Mouse (Mus musculus) urinary bladder, postnatal 25 days (tissue): ENCODE results near the gene Rpgrip1l.

Experiments
- DNase-seq: peaks from one replicate; pipeline ENCODE4 v3.0.0; 2022; ENCODE audit warnings: low spot score

Gene Rpgrip1l

DNA sequence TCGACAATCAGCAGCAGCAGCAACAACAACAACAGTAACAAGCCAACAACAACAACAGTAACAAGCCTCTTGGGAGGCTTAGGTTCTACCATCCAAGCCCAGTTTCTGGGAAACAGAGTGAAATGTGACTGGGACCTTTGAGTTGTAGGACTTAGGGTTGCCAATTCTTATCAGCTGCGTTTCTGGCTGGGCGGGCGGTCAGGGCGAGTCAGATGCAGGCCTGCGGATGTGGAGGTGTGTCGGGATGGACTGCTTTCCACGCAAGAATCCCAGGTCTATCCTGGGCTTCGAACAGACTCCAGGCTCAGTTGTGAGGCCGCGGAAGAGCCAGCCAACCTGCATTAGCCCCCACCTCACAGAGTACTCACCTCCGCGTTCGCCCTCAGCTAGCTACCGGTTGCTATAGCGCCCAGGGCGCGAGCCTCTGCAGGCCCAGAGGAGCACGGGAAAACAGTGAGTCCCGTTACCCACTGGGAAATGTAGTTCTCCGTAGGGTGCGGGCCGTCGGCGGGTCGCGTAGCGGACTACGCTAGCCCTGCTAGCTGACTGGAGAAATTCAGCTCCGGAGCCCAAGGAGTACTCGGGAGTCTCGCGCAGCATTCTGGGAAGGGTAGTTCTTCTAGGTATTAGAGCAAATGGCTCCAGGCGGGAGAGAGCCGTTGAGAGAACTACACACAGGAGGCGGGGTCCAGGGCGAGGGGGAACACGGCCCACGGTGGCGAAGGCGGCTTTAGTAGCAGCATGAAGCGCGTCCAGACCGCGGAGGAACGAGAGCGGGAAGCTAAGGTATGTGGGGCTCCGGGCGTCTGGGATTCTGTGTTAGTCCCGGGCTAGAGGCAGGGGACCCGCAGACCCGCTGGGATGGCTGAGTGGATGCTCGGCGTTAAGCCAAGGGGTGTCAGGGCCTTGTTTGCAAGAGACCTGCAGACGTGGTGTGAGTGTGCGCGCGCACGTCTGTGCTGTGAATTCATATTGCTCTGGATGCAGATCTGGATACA is at the start of gene Rpgrip1l, which contains the start of gene Fto:
Gene Rpgrip1l (minus strand): TSS at position 428 of the 998 bp plus-strand sequence.
Gene Fto (plus strand): TSS at position 691 of the 998 bp plus-strand sequence.
- DNase-seq = peak; percentile 83

DNA sequence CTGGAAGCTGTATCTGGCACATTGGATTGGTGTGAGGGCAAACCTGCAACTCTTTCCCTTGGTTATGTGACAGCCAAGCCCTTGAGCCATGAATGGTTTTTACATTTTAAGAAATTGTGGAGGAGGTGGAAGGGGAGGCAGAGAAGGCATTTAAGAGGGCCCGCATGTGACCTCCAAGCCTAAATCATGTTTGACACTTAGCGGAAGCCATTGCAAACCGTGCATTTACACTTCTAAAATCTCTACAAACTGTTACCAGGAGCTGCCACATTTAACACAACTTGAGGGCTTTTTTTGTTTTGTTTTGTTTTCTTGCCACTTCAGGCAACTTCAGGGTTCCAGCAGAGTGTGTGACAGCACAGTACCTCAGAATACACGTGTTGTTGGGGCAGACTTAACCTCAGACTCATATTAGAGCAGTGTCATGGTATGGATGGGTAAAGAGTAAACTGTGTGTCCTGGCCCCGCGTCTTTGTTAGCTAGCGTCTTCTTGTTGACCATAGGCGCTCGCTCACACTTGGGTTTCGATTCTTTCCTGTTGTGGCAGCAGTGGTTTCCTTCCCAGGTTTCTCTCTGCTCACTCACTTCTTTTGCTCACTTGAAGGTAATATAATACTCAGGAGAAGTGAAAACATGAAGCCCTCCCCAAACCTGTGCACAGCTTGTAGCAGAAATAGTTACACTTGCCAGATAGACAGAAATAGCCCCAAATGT is 47.7 kb upstream of the Rpgrip1l start:
- DNase-seq = no peak

DNA sequence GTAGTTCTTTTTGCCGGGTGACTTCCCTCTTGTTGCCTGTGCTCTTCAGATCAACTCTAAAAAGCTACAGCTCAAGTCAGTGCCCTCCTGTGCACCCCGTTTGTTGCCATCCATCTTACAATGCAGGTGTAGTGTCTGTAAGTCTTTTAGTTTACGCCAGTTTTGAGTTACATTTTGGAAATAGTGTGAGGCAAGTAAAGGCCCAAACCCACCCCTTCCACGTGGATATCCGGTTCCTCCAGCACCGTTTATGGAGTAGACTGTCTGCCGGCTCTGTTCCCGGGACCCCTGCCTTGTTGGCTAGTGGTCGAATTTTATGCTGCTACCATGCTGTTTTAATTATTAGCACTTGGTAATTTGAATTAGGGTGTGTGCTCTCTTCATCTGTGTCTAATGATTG is 46.4 kb upstream of the Rpgrip1l start:
- no peak for DNase-seq

DNA sequence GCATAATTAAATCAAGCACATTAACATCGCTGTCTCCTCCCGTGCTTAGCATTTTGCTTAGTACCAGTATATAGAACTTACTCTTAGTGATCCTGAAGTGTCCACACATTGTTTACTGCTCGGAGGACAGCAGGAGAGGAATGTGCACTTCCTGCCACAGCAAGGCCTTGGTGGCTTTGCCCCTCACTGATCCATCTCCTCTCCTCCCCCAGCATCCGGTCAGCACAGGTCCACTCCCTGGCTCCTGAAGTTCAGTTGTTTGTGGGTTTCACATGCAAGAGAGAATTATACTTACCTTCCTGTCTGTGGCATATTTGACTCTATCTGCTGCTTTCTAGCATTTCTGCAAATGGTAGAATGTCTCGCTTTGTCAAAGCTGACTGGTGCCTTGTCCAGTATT is 45.0 kb upstream of the Rpgrip1l start:
- DNase-seq = no peak

DNA sequence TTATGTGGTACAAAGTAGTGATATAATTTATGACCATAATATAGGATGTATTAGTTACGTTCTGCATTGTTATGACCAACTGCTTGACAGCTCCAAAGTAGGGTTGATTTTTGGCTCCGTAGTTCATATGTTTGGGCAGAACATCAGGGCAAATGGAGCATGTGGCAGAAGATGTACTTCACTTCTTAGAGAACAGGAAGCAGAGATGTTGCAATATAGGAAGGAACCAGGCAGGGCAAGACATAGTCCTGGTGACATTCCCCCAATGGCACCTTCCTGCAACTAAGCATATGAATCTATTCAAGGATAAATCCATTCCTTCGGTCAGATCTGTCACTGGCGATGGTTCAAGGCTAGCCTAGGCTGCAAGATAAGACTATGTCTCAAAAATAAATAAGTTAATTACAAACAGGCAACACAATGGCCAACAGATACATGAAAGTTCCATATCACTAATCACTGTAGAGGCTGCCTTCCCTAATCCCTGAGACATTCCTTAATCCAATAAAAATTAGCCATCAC is 44.5 kb upstream of the Rpgrip1l start:
- DNase-seq = no peak

DNA sequence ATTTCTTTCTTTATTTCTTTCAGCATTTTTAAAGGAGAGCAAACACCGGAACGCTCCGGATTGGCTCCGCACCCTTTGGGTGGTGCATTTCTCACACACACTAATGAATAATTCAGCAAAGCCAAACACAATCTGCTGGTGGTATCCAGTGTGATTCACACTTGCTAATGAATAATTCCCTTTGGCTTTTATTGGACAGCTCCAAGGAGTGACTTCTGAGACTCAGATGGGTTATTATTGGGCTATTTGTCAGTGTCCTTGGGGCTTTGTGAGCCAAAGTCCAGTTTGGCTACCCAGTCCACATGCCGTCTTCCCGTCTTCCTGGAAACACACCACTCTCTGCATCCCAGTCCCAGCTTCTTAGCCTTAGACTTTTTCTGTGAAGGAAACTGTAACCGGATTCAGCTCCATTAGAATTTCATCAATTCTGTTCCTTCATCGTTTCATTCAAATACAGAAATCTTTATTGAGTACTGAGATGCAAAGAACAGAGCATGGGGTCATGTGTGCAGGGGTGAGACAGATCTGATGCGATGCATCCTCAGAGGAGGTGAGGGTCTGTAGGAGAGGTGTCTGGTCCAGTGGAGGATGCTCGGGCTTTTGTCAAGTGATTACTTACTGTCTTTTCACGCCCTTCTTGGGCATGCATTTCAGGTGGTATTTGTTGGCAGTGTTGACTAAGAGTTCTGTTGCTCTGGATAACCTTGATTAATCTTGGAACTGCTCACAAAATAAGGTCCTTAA is 43.1 kb upstream of the Rpgrip1l start:
- DNase-seq = no peak

DNA sequence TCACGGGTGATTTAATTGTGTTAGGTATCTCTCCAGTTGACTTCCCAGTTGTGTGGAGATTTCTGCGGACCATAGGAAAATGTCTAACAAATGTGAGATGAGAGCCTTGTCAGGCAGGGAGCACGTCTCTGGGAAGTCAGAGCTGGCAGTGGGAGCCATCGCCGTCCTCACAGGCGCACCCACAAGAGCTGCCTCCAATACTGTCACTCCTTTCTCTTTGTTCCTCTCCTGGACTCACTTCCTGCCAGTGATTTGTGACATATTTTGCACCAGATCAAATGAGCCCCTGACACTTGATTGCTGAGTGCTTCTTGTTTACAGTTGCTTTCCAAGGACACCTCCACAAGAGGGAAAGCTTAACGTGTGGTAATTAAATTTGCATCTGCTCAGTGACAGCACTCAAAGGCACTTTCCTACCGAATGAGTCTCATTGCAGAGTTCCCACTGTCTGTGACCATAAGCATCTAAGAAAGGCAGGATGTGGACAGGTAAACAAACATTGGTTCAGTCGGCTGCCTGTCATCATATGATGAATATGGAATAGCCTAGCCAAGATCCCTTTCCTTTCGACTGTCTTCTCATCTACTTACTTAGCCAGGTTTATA is 42.3 kb upstream of the Rpgrip1l start:
- no peak for DNase-seq

DNA sequence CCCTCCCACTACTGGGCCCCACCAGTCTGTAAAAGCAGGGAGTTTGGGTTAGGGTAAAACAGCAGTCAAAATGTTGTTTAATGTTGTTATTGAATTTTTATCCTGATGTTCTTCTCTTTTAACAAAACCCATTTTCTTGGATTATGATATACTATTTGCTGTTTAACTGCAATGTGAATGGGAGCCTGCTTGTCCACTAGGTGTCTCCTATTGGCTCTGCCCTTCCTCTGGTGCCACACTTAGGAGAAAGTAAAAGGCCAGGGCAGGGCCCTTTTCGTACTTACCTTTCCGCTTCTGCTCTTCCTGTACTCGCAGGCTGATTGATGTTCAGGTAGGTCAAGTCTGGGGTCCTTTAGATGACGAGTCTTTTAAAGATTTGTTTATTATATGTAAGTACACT is 40.8 kb upstream of the Rpgrip1l start:
- DNase-seq = no peak

DNA sequence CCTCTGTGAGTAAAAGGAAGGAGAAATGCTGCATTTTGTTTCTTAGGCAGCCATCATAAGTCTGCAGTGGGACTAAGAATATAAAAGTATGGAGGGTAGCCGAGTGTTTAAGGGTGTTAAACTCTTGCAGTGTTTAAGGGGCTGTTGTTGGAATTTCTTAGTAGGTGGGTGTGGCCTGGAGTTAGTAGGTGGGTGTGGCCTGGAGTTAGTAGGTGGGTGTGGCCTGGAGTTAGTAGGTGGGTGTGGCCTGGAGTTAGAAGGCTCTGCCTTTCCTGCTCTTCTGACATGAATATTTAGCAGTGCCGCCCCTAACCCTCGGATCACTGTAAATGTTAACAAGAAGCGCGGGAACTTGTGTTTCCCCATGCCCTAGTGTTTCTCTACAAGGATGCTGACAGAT is 40.0 kb upstream of the Rpgrip1l start:
- DNase-seq = no peak

DNA sequence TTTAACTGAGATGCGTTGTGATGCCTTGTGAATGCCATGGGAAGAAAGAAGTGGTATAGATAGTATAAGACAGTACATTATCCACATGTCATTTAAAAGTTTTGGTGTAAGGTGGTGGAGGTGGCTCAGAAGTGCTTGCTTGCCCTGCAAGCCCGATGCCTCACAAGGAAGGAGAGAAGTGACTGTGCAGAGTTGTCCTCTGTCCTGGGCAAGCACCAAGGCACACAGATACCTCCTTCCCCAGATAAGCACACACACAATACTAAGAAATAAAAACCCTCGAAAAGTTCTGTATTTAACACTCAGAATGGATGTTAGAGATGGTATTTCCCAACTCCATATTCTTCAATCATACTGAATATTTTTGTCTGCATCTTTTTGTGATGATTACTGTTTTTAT is 39.5 kb upstream of the Rpgrip1l start:
- no peak for DNase-seq

DNA sequence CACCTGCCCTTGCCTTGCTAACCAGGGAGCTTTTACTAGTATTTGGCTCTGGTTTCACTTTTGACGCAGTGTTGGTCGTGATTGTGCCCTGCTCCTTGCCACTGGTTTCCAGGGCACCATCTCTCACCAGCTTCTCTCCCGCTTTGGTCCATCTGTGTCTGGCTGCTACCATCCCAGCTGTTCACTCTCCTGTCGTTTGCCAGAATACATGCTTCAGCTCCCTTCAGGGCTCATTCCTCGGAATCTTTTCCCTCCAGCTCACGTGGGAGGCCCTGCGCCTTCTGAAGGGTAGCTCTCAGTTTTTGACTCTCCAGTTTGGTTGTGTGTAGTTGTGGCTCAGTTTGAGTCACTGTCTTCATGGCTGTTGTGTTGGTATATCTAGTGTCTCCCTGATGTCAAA is 37.6 kb upstream of the Rpgrip1l start:
- no peak for DNase-seq

DNA sequence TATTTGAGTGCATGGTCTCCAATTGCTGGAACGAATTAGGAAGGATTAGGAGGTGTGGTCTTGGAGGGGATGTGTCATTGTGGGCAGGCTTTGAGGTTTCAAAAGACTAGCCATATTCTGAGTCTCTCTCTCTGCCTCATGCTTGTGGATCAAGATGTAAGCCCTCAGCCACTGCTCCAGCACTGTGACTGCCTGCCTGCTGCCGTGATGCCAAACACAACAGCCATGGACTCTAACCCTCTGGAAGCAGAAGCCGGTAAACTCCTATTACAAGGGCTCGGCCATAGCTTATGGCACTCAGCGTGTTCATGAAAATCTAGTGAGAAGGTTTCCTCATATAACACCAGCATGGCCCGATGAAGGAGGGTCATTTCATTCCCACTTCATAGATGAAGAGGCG is 36.8 kb upstream of the Rpgrip1l start:
- no peak for DNase-seq

DNA sequence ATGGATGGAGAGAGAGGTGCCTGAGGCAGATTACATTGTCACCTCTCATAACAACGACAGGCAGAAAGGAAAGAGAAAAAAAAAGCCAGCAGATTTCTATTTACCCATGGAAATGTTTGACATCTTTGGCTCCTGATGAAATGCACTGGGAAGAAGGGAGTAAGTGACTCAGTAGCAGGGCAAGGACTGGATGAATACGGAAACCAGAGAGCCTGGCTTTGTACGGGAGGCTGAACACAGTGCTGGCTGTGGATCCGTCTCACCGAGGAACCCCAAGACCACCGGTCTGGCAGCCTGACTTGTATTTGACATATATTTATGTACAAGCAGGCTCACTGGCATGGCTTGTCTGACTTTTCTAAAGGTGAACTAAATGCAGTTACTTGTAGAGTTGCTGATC is 34.5 kb upstream of the Rpgrip1l start:
- no peak for DNase-seq

DNA sequence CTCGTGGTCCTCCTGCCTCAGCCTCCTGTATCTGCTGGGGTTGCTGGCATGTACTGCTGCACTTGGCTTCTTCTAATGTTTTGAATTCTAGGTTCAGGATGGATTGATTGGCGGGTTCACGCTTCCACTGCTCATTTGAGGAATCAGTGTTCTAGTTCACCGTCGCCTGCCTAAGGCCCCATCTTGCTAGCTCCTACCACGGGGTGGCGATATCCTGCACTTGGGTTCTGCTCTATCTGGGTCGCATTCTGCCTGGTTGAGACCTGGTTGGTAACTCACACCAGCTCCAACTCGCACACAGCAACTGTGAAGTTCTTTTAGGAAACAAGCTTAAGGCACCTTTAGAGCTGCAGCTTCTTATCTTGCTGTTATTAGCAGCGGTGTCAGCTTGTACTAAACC is 34.1 kb upstream of the Rpgrip1l start:
- DNase-seq = no peak

DNA sequence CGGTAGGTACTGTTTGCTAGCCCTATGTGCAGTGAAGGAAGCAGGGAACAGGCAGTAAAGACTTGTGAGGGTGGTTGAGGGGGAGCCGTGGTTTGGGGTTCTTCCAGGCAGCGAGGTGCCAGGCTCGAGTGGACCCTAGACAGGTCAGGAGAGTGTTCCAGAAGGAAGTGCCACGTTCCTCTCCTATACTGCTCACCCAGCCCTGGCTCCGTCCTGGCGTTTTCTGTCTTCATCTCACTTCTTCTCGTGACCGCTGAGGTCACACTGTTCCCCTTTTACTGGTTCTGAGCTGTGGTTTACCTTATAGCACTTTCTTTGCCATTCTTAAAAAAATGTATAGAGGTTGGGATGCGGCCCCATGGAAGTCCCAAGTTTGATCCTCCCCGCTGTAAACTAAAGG is 31.6 kb upstream of the Rpgrip1l start:
- no peak for DNase-seq

DNA sequence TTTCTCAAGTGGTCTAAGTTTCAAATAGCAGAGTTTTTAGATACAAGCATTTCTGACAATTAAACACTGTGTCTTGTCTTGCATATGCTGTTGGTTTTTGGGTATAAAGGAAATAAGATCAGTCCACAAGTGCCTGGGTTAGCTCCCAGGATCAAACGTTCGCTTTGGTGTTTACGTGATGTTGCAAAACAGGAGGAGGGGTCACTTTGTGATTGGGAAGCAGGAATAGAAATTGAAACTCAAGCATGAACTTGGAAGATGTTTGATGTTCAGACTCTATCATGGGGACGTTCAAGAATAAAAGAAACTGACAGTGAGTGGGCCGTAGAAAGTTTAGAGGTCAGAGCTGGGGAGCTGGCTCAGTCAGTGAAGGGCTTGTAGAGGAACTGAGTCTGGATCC is 29.7 kb upstream of the Rpgrip1l start:
- no peak for DNase-seq

DNA sequence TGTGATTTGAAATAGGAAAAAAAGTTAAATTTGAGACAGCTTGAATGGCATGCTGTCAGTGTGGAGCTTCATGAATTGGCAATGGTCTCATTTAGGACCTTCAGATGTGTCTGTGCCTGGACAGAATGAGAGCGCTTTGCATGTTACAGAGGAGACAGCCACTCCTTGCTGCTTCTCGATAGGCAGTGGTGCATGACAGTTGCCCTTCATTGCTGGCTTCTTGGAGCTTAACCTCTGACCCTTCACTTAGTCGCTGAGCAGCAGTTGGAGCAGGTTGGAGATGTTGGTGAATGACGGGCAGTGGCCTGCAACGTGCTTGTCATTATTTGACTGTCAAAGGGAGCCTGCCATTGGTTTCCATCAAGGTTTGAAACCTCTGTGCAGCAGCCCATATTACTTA is 29.1 kb upstream of the Rpgrip1l start:
- no peak for DNase-seq

DNA sequence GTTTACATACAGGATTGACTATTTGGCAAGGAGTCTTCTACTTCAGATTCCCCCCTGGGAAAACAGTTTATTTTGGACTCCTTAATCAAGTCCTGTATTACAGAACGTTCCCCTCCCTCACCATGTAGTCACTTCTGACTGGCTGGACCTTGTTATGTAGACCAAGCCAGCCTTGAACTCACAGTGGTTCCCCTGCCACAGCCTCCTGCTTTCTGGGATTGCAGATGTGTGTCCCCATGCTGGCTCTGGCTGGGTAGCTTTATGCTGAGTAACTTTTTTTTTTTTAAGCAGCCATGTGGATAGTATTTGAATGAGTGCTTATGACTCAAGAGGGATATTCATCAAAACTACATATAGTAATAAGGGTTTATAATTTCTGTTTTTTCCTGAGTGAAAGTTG is 27.7 kb upstream of the Rpgrip1l start:
- no peak for DNase-seq

DNA sequence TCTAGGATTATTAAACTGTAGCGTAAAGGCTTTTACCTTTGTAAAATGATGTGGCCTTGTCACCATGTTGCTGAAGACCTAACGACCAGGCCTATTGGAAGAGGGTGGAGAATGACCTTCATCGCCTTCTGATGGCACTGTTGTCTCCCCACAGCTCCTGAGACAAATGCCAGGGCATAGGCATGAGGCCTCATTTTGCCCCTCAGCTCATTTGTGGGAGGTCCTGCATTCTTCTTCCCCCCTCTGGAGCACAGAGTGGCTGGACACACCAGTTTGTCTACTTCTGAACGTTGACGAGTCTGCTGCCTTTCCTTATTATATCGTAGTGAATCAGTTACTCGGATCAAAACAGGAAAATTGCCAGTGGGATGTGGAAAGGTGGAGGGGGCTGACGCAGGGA is 26.6 kb upstream of the Rpgrip1l start:
- no peak for DNase-seq

DNA sequence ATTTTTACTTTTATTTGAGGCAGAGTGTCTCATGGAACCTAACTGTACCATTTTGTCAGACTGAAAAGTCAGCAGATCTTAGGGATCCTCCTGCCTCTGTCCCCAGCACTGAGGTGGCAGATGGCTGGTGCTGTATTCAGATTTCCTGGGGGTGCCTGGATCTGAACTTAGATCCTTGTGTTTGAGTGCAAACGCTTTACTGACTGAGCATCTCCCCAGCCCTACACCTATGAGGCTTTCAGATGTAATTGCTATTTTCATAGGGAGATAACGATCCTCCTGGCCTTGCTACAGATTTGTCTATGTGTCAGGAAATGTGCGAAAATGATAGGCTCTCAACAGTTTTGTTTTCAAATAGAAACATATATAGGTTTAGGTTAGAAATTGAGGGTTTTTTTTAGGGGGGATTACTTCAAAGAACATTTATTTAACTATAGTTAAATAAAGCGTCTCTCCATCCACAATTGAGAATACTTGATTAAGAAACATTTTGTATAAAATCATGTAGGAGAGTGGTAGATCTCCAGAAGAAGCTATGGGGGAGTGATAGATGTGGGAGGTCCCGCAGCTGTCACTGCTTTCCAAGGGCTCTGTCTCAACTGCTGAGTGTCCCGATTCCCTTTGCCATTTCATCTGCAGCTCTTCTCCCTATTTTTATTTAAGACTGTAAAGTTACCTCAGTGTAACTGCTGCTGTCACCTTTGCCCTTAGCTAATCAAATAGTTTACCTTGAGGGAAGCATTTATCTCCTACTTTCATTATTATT is 25.5 kb upstream of the Rpgrip1l start:
- DNase-seq = no peak

DNA sequence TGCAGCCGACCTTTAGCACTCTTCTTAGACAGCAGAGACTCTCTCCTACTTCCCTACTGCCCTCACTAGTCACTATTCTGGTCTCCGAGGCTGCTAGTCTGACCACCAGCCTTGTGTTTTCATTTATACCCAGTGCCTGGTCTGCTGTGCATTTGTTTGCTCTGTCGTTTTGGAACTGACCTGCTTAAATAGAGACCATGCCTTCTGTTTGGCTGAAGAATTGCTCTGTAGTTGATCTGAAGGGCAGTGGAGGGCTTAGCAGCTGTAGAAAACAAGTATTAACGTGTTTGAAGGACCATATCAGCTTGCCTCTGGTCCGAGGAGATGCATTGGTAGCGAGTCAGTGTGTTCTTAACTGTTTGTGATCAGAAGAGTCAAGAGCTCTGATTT is 16.4 kb upstream of the Rpgrip1l start:
- no peak for DNase-seq
